Mouse (Mus musculus) heart, embryonic 13.5 days (tissue): Measurements from ENCODE around the gene Zfp62. TPM values are rescaled to one million over a fixed set of nuclear protein-coding genes. Genes with fewer than 3 reads are reported as not detected.
"Not testable (repeated sequence)": the region's sequence is repeated elsewhere in the genome, so short reads cannot be mapped to it uniquely, and the experiment has no call there.

Experiments
- ATAC-seq: fragments of 200-750 bp; cut with Nextera tagmentation; 2 replicates; pipeline ENCODE4 v1.8.0; 2017; ENCODE audit warnings: moderate TSS enrichment; ENCODE audit not compliant: insufficient number of reproducible peaks, low FRiP score, low TSS enrichment; ENCODE audit errors: extremely low read depth
- H3K27ac ChIP-seq: fragments of 300-500 bp; sonication (generic); replicated peaks from 2 replicates; pipeline ENCODE4 v1.5.1; 2015; ENCODE audit warnings: moderate library complexity, mild to moderate bottlenecking, inconsistent platforms
- H3K27me3 ChIP-seq: fragments of 300-500 bp; sonication (generic); replicated peaks from 2 replicates; pipeline ENCODE4 v1.6.1; 2015; ENCODE audit warnings: mild to moderate bottlenecking, inconsistent platforms
- H3K36me3 ChIP-seq: fragments of 300-500 bp; sonication (generic); 2 replicates; pipeline ENCODE4 v1.6.1; 2015; ENCODE audit warnings: mild to moderate bottlenecking, inconsistent platforms
- H3K4me1 ChIP-seq: fragments of 300-500 bp; sonication (generic); 2 replicates; pipeline ENCODE4 v1.6.1; 2015; ENCODE audit warnings: inconsistent platforms
- H3K4me2 ChIP-seq: fragments of 300-500 bp; sonication (generic); 2 replicates; pipeline ENCODE4 v1.6.1; 2015; ENCODE audit warnings: inconsistent platforms, mild to moderate bottlenecking, moderate library complexity
- H3K4me3 ChIP-seq: fragments of 300-500 bp; sonication (generic); 2 replicates; pipeline ENCODE4 v1.5.1; 2015; ENCODE audit warnings: moderate library complexity, mild to moderate bottlenecking, inconsistent platforms
- H3K9ac ChIP-seq: fragments of 300-500 bp; sonication (generic); 2 replicates; pipeline ENCODE4 v1.6.1; 2015; ENCODE audit warnings: inconsistent platforms, mild to moderate bottlenecking, moderate library complexity
- H3K9me3 ChIP-seq: fragments of 300-500 bp; sonication (generic); 2 replicates; pipeline ENCODE4 v1.6.1; 2016; ENCODE audit warnings: inconsistent platforms
- WGBS: fragments of 180-500 bp; shearing (Covaris S2); methylation state at CpG from one replicate; pipeline ENCODE4 v1.1.7; 2015; ENCODE audit warnings: mixed read lengths; 5-methylcytosine and 5-hydroxymethylcytosine counted together
- polyA plus RNA-seq: library from polyadenylated mRNA; unstranded; fragments of >200 nt; fragmentation: Nextera tagmentation; extraction: Ambion mirVana; gene quantifications from 2 replicates; pipeline ENCODE4 v1.2.1, GENCODE M21; 2015

Gene Zfp62
- polyA plus RNA-seq, result 24.9 and 26.3 TPM in 2 replicates

DNA sequence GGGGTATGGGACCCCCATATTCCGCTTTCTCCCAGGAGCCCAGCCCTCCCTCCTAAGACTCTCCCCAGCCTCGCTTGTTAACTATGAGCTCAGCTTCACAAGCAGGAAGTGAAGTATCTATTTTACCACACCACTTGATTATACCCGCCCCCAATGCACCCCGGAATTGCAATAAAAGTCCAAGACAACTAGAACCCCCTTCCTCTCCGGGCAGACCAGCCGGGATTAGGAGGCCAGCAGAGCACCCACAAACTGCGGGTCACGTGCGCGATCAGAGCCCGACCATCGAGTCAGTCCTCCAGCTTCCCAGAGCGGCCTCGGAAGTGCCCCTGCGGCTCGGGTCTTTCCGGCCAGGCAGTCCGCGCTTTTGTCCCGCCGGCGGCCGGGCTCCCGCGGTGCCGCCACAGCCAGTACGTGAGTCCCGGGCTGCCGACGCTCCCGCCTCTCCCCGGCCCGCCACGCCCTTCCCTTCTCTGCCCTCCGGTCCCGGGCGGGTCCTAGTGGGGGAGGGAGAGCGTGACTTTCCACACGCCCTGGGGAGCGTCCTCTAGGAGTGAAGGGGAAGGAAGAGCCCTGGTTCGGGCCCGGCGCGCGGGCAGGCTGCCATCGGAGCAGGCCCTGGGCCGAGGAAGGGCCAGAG lies at the start of gene Zfp62:
Gene Zfp62, plus strand, starts transcription at position 164 of the 640 bp plus-strand sequence.
- peak within 1 kb of the TSS; percentile 88 for H3K4me2 ChIP-seq
- peaks cover 16% of the 10 kb centered on the region for H3K36me3 ChIP-seq
- peaks cover 32% of the 10 kb centered on the region for H3K4me1 ChIP-seq
- H3K9ac ChIP-seq, result peak within 1 kb of the TSS; percentile 98
- peak; percentile 90 for ATAC-seq
- peak within 1 kb of the TSS; percentile 99 for H3K27ac ChIP-seq
- no peaks in the 10 kb centered on the region for H3K9me3 ChIP-seq
- H3K4me3 ChIP-seq, result peak within 1 kb of the TSS; percentile 79
- under 1% methylated on average over 46 of the region's 47 CpGs for WGBS
- H3K27me3 ChIP-seq, result no peaks in the 10 kb centered on the region

DNA sequence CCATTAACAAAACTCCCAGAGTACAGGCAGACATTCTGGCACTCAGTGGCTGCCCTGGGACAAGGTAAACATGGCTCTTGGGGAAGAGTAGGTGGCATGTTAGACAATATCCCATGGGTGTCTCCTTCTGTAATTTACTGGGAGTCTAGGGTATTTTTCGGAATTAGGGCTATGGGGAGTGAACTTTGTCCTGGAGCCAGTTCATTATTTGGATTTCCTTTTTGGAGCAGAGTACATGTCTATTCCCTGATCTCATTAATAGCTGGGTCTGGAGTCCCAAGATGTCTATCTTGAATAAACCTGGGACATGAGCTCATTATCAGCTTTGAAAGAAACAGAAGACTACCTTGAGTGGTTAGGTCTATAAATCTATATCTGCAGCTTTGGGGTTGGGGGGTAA lies 49.0 kb upstream of the Zfp62 start, which contains the start of gene Olfr1394:
Gene Olfr1394, plus strand, starts transcription at position 301 of the 400 bp plus-strand sequence.
- H3K4me3 ChIP-seq, result no peak within 1 kb of the TSS
- H3K36me3 ChIP-seq, result no peaks in the 10 kb centered on the region
- H3K27me3 ChIP-seq, result no peaks in the 10 kb centered on the region
- ATAC-seq, result no peak
- no peaks in the 10 kb centered on the region for H3K9me3 ChIP-seq
- H3K27ac ChIP-seq, result no peak within 1 kb of the TSS
- 70% methylated on average over 1 of the region's 1 CpGs for WGBS
- no peaks in the 10 kb centered on the region for H3K4me1 ChIP-seq
- H3K4me2 ChIP-seq, result no peak within 1 kb of the TSS
- H3K9ac ChIP-seq, result no peak within 1 kb of the TSS

DNA sequence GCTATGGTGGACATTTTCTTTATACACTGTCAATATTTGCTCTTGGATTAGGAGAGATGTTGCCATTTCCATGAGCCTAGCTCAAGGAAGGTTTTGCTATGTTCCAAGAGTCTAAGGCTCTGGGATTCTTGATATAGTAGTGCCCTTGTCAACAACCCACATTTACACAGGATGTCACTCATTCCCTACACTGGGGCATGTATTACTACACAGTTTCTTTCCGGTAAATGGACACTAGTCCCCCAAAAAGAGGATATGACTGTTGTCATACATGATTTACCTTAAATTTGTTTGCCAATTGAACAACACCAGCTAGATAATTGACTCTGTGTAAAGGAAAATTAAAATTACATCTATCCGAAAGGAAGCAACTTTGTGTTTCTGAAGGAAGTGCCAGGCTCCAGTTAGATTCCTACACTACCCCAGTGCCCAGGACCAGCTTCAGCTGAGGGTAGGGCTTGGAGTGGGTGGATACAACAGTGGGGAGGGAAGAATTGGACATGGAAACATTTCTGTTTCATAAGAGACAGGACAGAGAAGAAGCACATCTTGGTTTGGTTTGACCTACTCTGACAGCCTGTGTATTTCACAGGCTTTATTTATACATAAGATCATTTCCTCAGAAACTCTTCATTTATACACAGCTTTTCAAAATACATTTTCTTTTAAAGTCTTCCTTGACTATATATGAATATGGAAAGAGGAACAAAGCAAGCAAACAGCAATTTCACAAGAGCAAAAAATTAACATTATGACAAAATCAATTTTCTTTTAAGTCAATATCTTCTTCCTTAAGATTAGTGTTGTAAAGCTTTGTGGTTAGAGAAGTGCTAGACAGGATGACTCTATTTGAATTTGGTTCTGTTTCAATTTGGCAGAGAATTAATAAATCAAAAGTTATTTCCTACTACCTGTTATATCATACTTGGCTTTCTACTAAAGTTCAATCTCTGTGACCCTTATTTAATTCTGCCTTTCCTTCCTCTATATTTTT lies 46.0 kb upstream of the Zfp62 start:
- H3K36me3 ChIP-seq, result no peaks in the 10 kb centered on the region
- no peak overlapping the region for H3K4me3 ChIP-seq
- no peaks in the 10 kb centered on the region for H3K9me3 ChIP-seq
- no peak overlapping the region for H3K4me2 ChIP-seq
- no peak for ATAC-seq
- H3K27me3 ChIP-seq, result no peaks in the 10 kb centered on the region
- no peak overlapping the region for H3K9ac ChIP-seq
- WGBS, result 81% methylated on average over 2 of the region's 2 CpGs
- H3K4me1 ChIP-seq, result no peaks in the 10 kb centered on the region
- H3K27ac ChIP-seq, result no peak overlapping the region

DNA sequence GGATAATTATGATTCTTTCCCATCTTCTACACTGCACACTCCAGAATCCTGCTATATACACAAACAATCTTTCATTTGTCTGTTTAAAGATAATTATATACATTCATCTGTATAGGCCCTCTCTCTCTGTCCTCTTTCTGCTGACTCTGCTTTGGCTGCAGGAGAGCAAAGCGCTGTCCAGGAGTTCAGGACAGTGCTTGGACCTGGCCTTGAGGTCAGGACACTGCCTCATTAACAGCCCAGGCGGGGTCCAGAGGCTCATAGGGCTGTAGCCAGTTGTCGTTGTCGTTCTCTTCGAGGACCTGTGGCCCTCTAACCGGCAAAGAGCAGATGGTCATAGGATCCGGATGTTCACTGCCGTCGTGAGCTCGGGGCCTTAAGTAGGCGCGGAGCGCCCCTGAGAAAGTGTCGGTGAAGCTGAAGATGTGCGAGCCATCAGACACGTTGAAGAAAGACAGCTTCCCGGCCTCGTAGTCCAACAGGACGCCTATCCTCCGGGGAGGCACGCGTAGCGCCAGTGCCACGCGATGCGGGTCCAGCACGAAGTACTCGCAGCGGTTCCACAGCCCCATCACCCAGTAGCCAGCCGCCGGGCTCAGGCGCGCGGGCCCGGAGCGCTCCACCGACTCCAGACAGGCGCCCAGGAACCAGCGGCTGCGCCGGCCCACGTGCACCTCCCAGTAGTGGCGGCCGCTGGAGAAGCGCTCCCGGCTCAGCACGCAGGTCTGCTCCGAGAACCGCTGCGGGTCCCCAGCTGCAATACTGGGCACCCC lies 34.1 kb upstream of the Zfp62 start:
- Histone ChIP-seq H3K4me3 (peak overlapping the region; percentile 42), H3K9me3 (peaks cover 13% of the 10 kb centered on the region), H3K27ac (no peak overlapping the region), H3K9ac (no peak overlapping the region), H3K4me1 (peaks cover 7% of the 10 kb centered on the region; the same call in 1 of the 2 replicates), H3K4me2 (peak overlapping the region; percentile 68), H3K27me3 (peaks cover 31% of the 10 kb centered on the region), H3K36me3 (no peaks in the 10 kb centered on the region)
- ATAC-seq, result no peak
- 5% methylated on average over 50 of the region's 50 CpGs for WGBS

DNA sequence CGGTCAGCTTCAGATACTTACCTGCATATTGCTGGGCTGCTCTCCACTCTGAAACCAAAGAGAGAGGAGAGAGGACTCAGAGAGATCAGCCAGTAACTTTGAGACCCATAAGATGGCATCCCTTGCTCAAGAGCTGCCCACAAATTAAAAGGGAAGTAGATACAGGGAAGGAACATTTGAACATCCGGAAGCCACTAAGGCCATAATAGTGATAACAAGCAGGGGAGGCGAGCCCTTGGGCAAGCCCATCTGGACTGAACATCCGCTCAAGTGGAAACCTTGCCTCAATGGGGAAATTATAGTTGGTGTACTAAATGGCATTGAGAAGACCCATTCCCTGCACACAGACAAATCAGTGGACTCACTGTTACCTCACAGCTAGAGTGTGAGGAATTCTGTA lies 32.5 kb upstream of the Zfp62 start:
- no peak for ATAC-seq
- H3K4me3 ChIP-seq, result no peak overlapping the region
- no peak overlapping the region for H3K9ac ChIP-seq
- no peak overlapping the region for H3K27ac ChIP-seq
- no peak overlapping the region for H3K4me2 ChIP-seq
- 85% methylated on average over 4 of the region's 4 CpGs for WGBS
- H3K36me3 ChIP-seq, result no peaks in the 10 kb centered on the region
- H3K9me3 ChIP-seq, result peaks cover 13% of the 10 kb centered on the region
- H3K4me1 ChIP-seq, result peaks cover 7% of the 10 kb centered on the region; the same call in 1 of the 2 replicates
- H3K27me3 ChIP-seq, result peaks cover 31% of the 10 kb centered on the region

DNA sequence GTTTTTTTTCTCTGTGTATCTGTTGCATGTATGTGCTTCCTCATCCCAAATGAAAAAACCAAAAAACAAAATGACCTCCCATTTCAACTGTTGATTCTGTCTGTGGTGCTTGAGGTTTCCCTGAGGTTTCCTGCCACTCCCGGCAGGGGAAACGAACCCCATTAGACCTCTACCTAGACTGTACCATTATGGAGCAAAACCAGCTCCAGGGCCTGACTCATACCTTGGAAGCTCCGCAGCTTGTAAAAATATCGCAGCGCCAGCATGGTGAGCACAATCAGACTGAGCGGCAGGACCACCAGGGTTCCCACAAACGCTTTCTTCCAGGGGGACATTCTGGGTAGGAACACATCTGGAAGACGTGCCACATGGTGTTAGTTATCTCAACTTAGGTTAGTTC lies 27.7 kb upstream of the Zfp62 start:
- H3K4me2 ChIP-seq, result no peak overlapping the region
- ATAC-seq, result no peak
- H3K4me1 ChIP-seq, result no peaks in the 10 kb centered on the region
- no peaks in the 10 kb centered on the region for H3K36me3 ChIP-seq
- no peak overlapping the region for H3K4me3 ChIP-seq
- H3K27ac ChIP-seq, result no peak overlapping the region
- H3K9ac ChIP-seq, result no peak overlapping the region
- no peaks in the 10 kb centered on the region for H3K9me3 ChIP-seq
- WGBS, result 81% methylated on average over 8 of the region's 8 CpGs
- peaks cover 4% of the 10 kb centered on the region for H3K27me3 ChIP-seq

DNA sequence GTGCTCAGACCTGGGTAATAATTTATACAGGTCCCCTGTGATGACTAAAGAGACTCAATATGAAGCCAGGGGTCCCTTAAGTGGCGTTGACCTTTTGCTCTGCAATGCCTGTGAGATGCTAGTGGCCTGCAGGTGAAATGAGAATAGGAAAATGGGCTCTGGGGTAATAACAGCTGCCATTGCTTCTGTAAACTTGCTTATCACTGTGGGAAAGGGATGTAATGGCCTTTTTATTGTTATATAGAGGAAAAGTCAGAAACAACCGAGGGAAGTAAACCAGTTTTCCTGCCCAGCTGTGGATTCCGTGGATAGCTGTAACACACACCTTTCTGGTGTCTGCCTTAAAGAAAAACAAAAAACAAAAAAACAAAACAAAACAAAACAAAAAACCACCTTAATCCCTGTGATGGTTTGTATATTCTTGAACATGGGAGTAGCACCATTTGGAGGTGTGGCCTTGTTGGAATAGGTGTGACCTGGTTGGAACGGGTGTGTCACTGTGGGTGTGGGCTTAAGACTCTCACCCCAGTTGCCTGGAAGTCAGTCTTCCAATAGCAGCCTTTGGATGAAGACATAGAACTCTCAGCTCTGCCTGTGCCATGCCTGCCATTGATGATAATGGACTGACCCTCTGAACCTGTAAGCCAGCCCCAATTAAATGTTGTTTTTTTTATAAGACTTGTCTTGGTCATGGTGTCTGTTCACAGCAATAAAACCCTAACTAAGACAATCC lies 26.9 kb upstream of the Zfp62 start:
- not testable (repeated sequence) for H3K4me3 ChIP-seq, H3K4me1 ChIP-seq, H3K4me2 ChIP-seq, H3K36me3 ChIP-seq, H3K9ac ChIP-seq, H3K9me3 ChIP-seq, H3K27ac ChIP-seq, ATAC-seq, H3K27me3 ChIP-seq
- WGBS, result 67% methylated on average over 4 of the region's 4 CpGs

DNA sequence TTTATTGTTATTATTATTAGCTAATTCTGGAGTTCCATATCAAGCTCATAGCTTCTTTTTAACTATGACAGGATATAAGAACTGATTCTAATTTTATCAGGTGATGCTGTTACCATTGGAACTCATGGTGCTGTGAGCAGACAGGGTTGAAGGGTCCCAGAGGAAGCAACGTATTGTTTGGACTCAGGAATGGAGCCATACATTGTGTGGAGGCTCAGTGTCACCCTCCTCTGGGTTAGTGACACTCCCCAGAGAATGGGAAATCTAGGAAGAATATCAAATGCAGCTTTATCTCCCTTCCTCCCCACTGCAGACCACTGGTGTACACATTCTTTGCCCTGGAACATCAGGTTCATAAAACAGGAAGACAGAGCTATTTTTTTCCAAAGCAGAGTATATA lies 19.9 kb upstream of the Zfp62 start:
- ATAC-seq, result no peak
- 32% methylated on average over 1 of the region's 1 CpGs for WGBS
- H3K36me3 ChIP-seq, result no peaks in the 10 kb centered on the region
- 0 out of 2 replicates have a peak, but pooled peaks cover 8% of the 10 kb centered on the region for H3K27me3 ChIP-seq
- no peaks in the 10 kb centered on the region for H3K9me3 ChIP-seq
- no peak overlapping the region for H3K4me2 ChIP-seq
- H3K9ac ChIP-seq, result no peak overlapping the region
- H3K4me3 ChIP-seq, result no peak overlapping the region
- H3K4me1 ChIP-seq, result no peaks in the 10 kb centered on the region
- H3K27ac ChIP-seq, result no peak overlapping the region

DNA sequence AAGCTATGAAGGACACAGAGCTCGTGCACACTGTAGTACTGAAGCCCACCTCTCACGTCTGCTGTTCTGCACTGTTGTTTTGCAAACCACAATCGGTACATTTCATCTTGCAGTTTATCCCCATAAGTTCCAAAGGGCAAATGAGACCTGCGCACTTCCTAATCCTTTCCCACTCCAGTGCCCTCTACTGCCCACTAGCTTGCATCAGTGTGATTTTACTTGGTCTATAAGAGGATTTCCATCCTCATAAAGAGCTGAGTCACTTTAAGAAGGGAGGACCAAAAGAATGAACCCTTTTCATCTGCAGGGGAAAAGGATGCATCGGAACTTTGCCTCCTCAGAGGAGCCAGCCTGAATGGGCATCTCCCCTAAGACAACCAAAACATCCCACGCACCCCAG lies 16.6 kb upstream of the Zfp62 start:
- ATAC-seq, result no peak
- Histone ChIP-seq H3K36me3 (no peaks in the 10 kb centered on the region), H3K4me1 (no peaks in the 10 kb centered on the region), H3K9me3 (no peaks in the 10 kb centered on the region), H3K4me2 (no peak overlapping the region), H3K27ac (no peak overlapping the region), H3K27me3 (0 out of 2 replicates have a peak, but pooled peaks cover 9% of the 10 kb centered on the region), H3K4me3 (no peak overlapping the region), H3K9ac (no peak overlapping the region)
- WGBS, result 73% methylated on average over 6 of the region's 6 CpGs

DNA sequence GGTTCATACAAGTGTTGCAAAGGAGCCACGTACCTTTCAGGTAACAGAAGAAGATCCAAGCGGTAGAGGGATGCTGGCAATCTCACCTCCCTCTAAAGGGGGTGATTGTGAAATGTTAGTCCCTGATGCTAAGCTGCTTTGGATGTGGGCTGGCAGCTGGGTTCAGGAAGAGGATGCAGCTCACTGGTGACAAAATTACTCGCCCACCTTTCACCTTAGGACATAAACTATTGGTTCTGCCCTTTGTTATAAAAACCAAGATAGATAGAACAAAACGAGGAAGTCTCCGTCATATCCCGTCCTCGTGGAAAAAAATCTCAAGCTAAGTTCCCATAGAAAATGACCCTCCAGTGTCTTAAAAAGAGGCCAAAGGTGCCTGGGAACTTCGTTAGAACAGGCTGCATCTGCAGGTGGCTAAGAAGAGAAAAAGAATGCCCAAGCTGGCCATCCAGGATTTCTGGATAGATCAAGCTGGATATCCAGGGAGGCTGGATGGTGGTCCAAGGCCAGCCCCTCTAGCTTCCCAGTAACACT lies 16.1 kb upstream of the Zfp62 start, which contains the start of gene Btnl9:
Gene Btnl9, minus strand, starts transcription at position 205 of the 534 bp plus-strand sequence.
- Histone ChIP-seq H3K27me3 (0 out of 2 replicates have a peak, but pooled peaks cover 9% of the 10 kb centered on the region), H3K4me2 (no peak within 1 kb of the TSS), H3K4me1 (no peaks in the 10 kb centered on the region), H3K4me3 (no peak within 1 kb of the TSS), H3K9me3 (no peaks in the 10 kb centered on the region), H3K36me3 (no peaks in the 10 kb centered on the region), H3K9ac (no peak within 1 kb of the TSS), H3K27ac (0 out of 2 replicates have a peak within 1 kb of the TSS, but pooled peaks have one; percentile 32)
- 65% methylated on average over 8 of the region's 8 CpGs for WGBS
- ATAC-seq, result no peak
